ENCODE assay signal across 18 mouse cellular contexts in genomic region chr17:30556512-30556911, GRCm38 (mm10).
"Had no signal": no experiment of that assay in that cellular context is flagged by ENCODE, and none has a peak within 500 bp of the region (broad histone marks: within the 10 kb centered on the region; RNA-seq: fewer than 3 reads in every experiment).

No protein-coding gene starts in this region.

- H3K27ac ChIP-seq: midbrain, embryonic 10.5 days; midbrain, embryonic 12.5 days; neural tube, embryonic 13.5 days; neural tube, embryonic 15.5 days had no signal

- H3K4me3 ChIP-seq: midbrain, embryonic 10.5 days; midbrain, embryonic 12.5 days; myocyte; neural tube, embryonic 13.5 days; neural tube, embryonic 15.5 days had no signal

- DNase-seq: lung, adult 18-20 months; lung, embryonic 14.5 days; lung, postnatal 10 days; lung, postnatal 4 days; midbrain, embryonic 14.5 days; retina, postnatal 1 day; right cerebral cortex, postnatal 14 days; right cerebral cortex, postnatal 4 days; spleen, adult 18-20 months; thymus, adult 18-20 months; thymus, postnatal 14 days; thymus, postnatal 36 days had no signal

- ATAC-seq: midbrain, embryonic 16.5 days had no signal
